Mouse (Mus musculus) limb, embryonic 14.5 days (tissue): ENCODE measurements around the gene Aqp6. TPM values are rescaled to one million over a fixed set of nuclear protein-coding genes. Genes with fewer than 3 reads are reported as not detected.
A peak's percentile ranks its signal among the peaks of the same experiment; 100 is the strongest.

Source experiments
- ATAC-seq: fragments of 200-750 bp; cut with Nextera tagmentation; 2 replicates; pipeline ENCODE4 v1.8.0; 2017; ENCODE audit warnings: low read depth, moderate number of reproducible peaks, moderate TSS enrichment; ENCODE audit not compliant: low FRiP score
- DNase-seq: peaks from one replicate; pipeline ENCODE4 v3.0.0-alpha.2; 2015; ENCODE audit warnings: low spot score
- H3K27ac ChIP-seq: fragments of 300-500 bp; sonication (generic); replicated peaks from 2 replicates; pipeline ENCODE4 v1.5.1; 2014; ENCODE audit warnings: low read depth, mild to moderate bottlenecking, low read length, moderate library complexity, mixed read lengths
- H3K27me3 ChIP-seq: fragments of 300-500 bp; sonication (generic); 2 replicates; pipeline ENCODE4 v1.6.1; 2014; ENCODE audit warnings: low read length, mixed read lengths; ENCODE audit not compliant: control insufficient read depth, insufficient read depth
- H3K36me3 ChIP-seq: fragments of 300-500 bp; sonication (generic); 2 replicates; pipeline ENCODE4 v1.6.1; 2014; ENCODE audit warnings: mild to moderate bottlenecking, low read length, moderate library complexity, mixed read lengths; ENCODE audit not compliant: control insufficient read depth, insufficient read depth
- H3K4me1 ChIP-seq: fragments of 300-500 bp; sonication (generic); 2 replicates; pipeline ENCODE4 v1.6.1; 2014; ENCODE audit warnings: antibody characterized with exemption, low read length, mixed read lengths; ENCODE audit not compliant: control insufficient read depth, insufficient read depth
- H3K4me2 ChIP-seq: fragments of 300-500 bp; sonication (generic); replicated peaks from 2 replicates; pipeline ENCODE4 v1.6.1; 2014; ENCODE audit warnings: low read depth, mild to moderate bottlenecking, low read length, moderate library complexity; ENCODE audit not compliant: severe bottlenecking
- H3K4me3 ChIP-seq: fragments of 300-500 bp; sonication (generic); replicated peaks from 2 replicates; pipeline ENCODE4 v1.5.1; 2014; ENCODE audit warnings: low read length
- H3K9ac ChIP-seq: fragments of 300-500 bp; sonication (generic); 2 replicates; pipeline ENCODE4 v1.6.1; 2014; ENCODE audit warnings: mild to moderate bottlenecking, low read depth, low read length, moderate library complexity; ENCODE audit not compliant: severe bottlenecking
- H3K9me3 ChIP-seq: fragments of 300-500 bp; sonication (generic); 2 replicates; pipeline ENCODE4 v1.6.1; 2016; ENCODE audit warnings: low read length; ENCODE audit not compliant: control insufficient read depth
- POLR2A ChIP-seq: fragments of 200-500 bp; IDR thresholded peaks from 2 replicates; pipeline ENCODE4 v1.8.0; 2012; ENCODE audit warnings: inconsistent platforms, mild to moderate bottlenecking, moderate library complexity, borderline replicate concordance; ENCODE audit not compliant: insufficient read depth, insufficient read length; ENCODE audit errors: extremely low read depth
- WGBS: fragments of 180-500 bp; shearing (Covaris S2); extraction: QIAGEN DNeasy Blood & Tissue Kit; methylation state at CpG from one replicate; pipeline ENCODE4 v1.1.7; 2014; 5-methylcytosine and 5-hydroxymethylcytosine counted together
- polyA plus RNA-seq, 2 experiments: library from polyadenylated mRNA; depleted of rRNA in 1 of 2; stranded (reverse) in 1 of 2; unstranded in 1 of 2; fragments of >200 nt; fragmentation: Nextera tagmentation in 1 of 2; extraction: Ambion mirVana in 1 of 2; gene quantifications; 2 replicates each; pipeline versions ENCODE4 v1.2.1 to v1.2.3; 2012 to 2014

Gene Aqp6
- polyA plus RNA-seq, 2 experiments = 0.03 TPM; not detected in 1

- peaks cover 93% of the 10 kb centered on the region for H3K27me3 ChIP-seq
- no peak overlapping the region for H3K4me2 ChIP-seq
- WGBS = 62% methylated on average over 6 of the region's 6 CpGs
Observed at GRCm38 (mm10) chr15:99585741-99586140, 15.5 kb upstream of the Aqp6 start.

GRCm38 (mm10) chr15:99586525-99586924, 14.7 kb upstream of the Aqp6 start:
- Histone ChIP-seq H3K36me3 (no peaks in the 10 kb centered on the region), H3K4me3 (no peak overlapping the region), H3K4me1 (peaks cover 19% of the 10 kb centered on the region; the same call in 1 of the 2 replicates), H3K27ac (no peak overlapping the region), H3K9me3 (no peaks in the 10 kb centered on the region), H3K9ac (no peak overlapping the region), H3K4me2 (no peak overlapping the region), H3K27me3 (peaks cover 94% of the 10 kb centered on the region)
- WGBS = 92% methylated on average over 3 of the region's 3 CpGs
- TF ChIP-seq POLR2A = no peak
- ATAC-seq = no peak
- no peak for DNase-seq

More at GRCm38 (mm10) chr15:99585741-99586140, 15.5 kb upstream of the Aqp6 start:
- ATAC-seq = no peak
- no peak overlapping the region for H3K27ac ChIP-seq
- TF ChIP-seq POLR2A = no peak
- H3K36me3 ChIP-seq = no peaks in the 10 kb centered on the region
- no peak overlapping the region for H3K4me3 ChIP-seq
- no peaks in the 10 kb centered on the region for H3K9me3 ChIP-seq
- no peak for DNase-seq
- H3K9ac ChIP-seq = no peak overlapping the region
- peaks cover 19% of the 10 kb centered on the region; the same call in 1 of the 2 replicates for H3K4me1 ChIP-seq

GRCm38 (mm10) chr15:99589237-99589636, 12.0 kb upstream of the Aqp6 start:
- WGBS = 5% methylated on average over 9 of the region's 9 CpGs
- no peak for ATAC-seq
- no peak for TF ChIP-seq POLR2A

GRCm38 (mm10) chr15:99589704-99590103, 11.5 kb upstream of the Aqp6 start:
- Histone ChIP-seq H3K4me1 (peaks cover 6% of the 10 kb centered on the region; the same call in 1 of the 2 replicates), H3K9ac (no peak overlapping the region), H3K4me2 (no peak overlapping the region), H3K4me3 (peak overlapping the region; percentile 39; the same call in 1 of the 2 replicates), H3K9me3 (no peaks in the 10 kb centered on the region), H3K27me3 (peaks cover 92% of the 10 kb centered on the region), H3K27ac (no peak overlapping the region), H3K36me3 (no peaks in the 10 kb centered on the region)
- no peak for ATAC-seq
- no peak for TF ChIP-seq POLR2A
- no peak for DNase-seq
- 23% methylated on average over 7 of the region's 7 CpGs for WGBS

More at GRCm38 (mm10) chr15:99589237-99589636, 12.0 kb upstream of the Aqp6 start:
- Histone ChIP-seq H3K4me3 (no peak overlapping the region), H3K36me3 (no peaks in the 10 kb centered on the region), H3K27me3 (peaks cover 92% of the 10 kb centered on the region), H3K27ac (no peak overlapping the region), H3K4me2 (no peak overlapping the region), H3K9ac (no peak overlapping the region), H3K4me1 (peaks cover 11% of the 10 kb centered on the region; the same call in 1 of the 2 replicates), H3K9me3 (no peaks in the 10 kb centered on the region)
- DNase-seq = no peak

- no peaks in the 10 kb centered on the region for H3K9me3 ChIP-seq
- H3K9ac ChIP-seq = peak within 1 kb of the TSS; percentile 38; the same call in 1 of the 2 replicates
- H3K4me2 ChIP-seq = peak within 1 kb of the TSS; percentile 60
- DNase-seq (no peak), ATAC-seq (peak; percentile 60)
- H3K27ac ChIP-seq = no peak within 1 kb of the TSS
- peaks cover 92% of the 10 kb centered on the region for H3K27me3 ChIP-seq
- TF ChIP-seq POLR2A = no peak
- H3K4me3 ChIP-seq = peak within 1 kb of the TSS; percentile 39
- 0 out of 2 replicates have a peak, but pooled peaks cover 6% of the 10 kb centered on the region for H3K4me1 ChIP-seq
- WGBS = 2% methylated on average over 28 of the region's 83 CpGs
- no peaks in the 10 kb centered on the region for H3K36me3 ChIP-seq
Observed at GRCm38 (mm10) chr15:99590429-99591084, 10.6 kb upstream of the Aqp6 start, which contains the start of gene Aqp5. TSS of gene Aqp5 (plus strand) at chr15:99590782.

GRCm38 (mm10) chr15:99592177-99592576, 9.0 kb upstream of the Aqp6 start:
- ATAC-seq (no peak), DNase-seq (no peak)
- H3K27me3 ChIP-seq = peaks cover 79% of the 10 kb centered on the region
- H3K9me3 ChIP-seq = no peaks in the 10 kb centered on the region
- H3K36me3 ChIP-seq = no peaks in the 10 kb centered on the region
- 77% methylated on average over 8 of the region's 8 CpGs for WGBS
- H3K9ac ChIP-seq = no peak overlapping the region
- H3K4me3 ChIP-seq = no peak overlapping the region
- TF ChIP-seq POLR2A = no peak
- H3K4me1 ChIP-seq = 0 out of 2 replicates have a peak, but pooled peaks cover 6% of the 10 kb centered on the region
- H3K27ac ChIP-seq = no peak overlapping the region
- H3K4me2 ChIP-seq = no peak overlapping the region
